Mouse (Mus musculus) liver, embryonic 15.5 days (tissue): ENCODE data around the gene Ace3. TPM values are rescaled to one million over a fixed set of nuclear protein-coding genes. Genes with fewer than 3 reads are reported as not detected.

Experiments used
- ATAC-seq: fragments of 200-750 bp; cut with Nextera tagmentation; 2 replicates; pipeline ENCODE4 v1.8.0; 2017; ENCODE audit warnings: moderate number of reproducible peaks, mild to moderate bottlenecking, moderate library complexity; ENCODE audit not compliant: insufficient read depth
- H3K27ac ChIP-seq: fragments of 300-500 bp; sonication (generic); replicated peaks from 2 replicates; pipeline ENCODE4 v1.5.1; 2015; ENCODE audit warnings: mild to moderate bottlenecking, inconsistent platforms
- H3K27me3 ChIP-seq: fragments of 300-500 bp; sonication (generic); 2 replicates; pipeline ENCODE4 v1.6.1; 2015; ENCODE audit warnings: mild to moderate bottlenecking, inconsistent platforms
- H3K36me3 ChIP-seq: fragments of 300-500 bp; sonication (generic); replicated peaks from 2 replicates; pipeline ENCODE4 v1.6.1; 2015; ENCODE audit warnings: moderate library complexity, mild to moderate bottlenecking, inconsistent platforms
- H3K4me1 ChIP-seq: fragments of 300-500 bp; sonication (generic); replicated peaks from 2 replicates; pipeline ENCODE4 v1.6.1; 2015; ENCODE audit warnings: inconsistent platforms
- H3K4me2 ChIP-seq: fragments of 300-500 bp; sonication (generic); 2 replicates; pipeline ENCODE4 v1.6.1; 2015; ENCODE audit warnings: moderate library complexity, mild to moderate bottlenecking, inconsistent platforms
- H3K4me3 ChIP-seq: fragments of 300-500 bp; sonication (generic); replicated peaks from 2 replicates; pipeline ENCODE4 v1.5.1; 2015; ENCODE audit warnings: mild to moderate bottlenecking, inconsistent platforms
- H3K9ac ChIP-seq: fragments of 300-500 bp; sonication (generic); 2 replicates; pipeline ENCODE4 v1.6.1; 2015; ENCODE audit warnings: moderate library complexity, mild to moderate bottlenecking, inconsistent platforms
- H3K9me3 ChIP-seq: fragments of 300-500 bp; sonication (generic); replicated peaks from 2 replicates; pipeline ENCODE4 v1.6.1; 2016; ENCODE audit warnings: inconsistent platforms
- WGBS: fragments of 180-500 bp; shearing (Covaris S2); methylation state at CpG from one replicate; pipeline ENCODE4 v1.1.7; 2015; ENCODE audit warnings: mixed read lengths; ENCODE audit not compliant: insufficient replicate concordance; 5-methylcytosine and 5-hydroxymethylcytosine counted together
- polyA plus RNA-seq: library from polyadenylated mRNA; unstranded; fragments of >200 nt; fragmentation: Nextera tagmentation; extraction: Ambion mirVana; gene quantifications from 2 replicates; pipeline ENCODE4 v1.2.1, GENCODE M21; 2015

The Ace3 gene
- polyA plus RNA-seq, 1 experiment from 2014 or later = not detected

GRCm38 (mm10) chr11:106045256-106045655 lies 50.8 kb downstream of the Ace3 start:
- no peak for ATAC-seq
- 0 out of 2 replicates have a peak overlapping the region, but pooled peaks have one; percentile 31 for H3K27ac ChIP-seq

GRCm38 (mm10) chr11:106045780-106046179 lies 51.3 kb downstream of the Ace3 start:
- no peak overlapping the region for H3K4me3 ChIP-seq
- peaks cover 43% of the 10 kb centered on the region for H3K36me3 ChIP-seq
- WGBS = 82% methylated on average over 3 of the region's 3 CpGs
- H3K9ac ChIP-seq = no peak overlapping the region
- H3K4me2 ChIP-seq = no peak overlapping the region
- no peaks in the 10 kb centered on the region for H3K9me3 ChIP-seq
- no peak for ATAC-seq
- no peaks in the 10 kb centered on the region for H3K27me3 ChIP-seq
- peaks cover 33% of the 10 kb centered on the region for H3K4me1 ChIP-seq
- no peak overlapping the region for H3K27ac ChIP-seq

More at GRCm38 (mm10) chr11:106045256-106045655, 50.8 kb downstream of the Ace3 start:
- no peak overlapping the region for H3K9ac ChIP-seq
- no peak overlapping the region for H3K4me2 ChIP-seq
- H3K4me1 ChIP-seq = peaks cover 36% of the 10 kb centered on the region
- H3K9me3 ChIP-seq = no peaks in the 10 kb centered on the region
- H3K4me3 ChIP-seq = no peak overlapping the region
- H3K27me3 ChIP-seq = no peaks in the 10 kb centered on the region
- WGBS = 74% methylated on average over 1 of the region's 1 CpGs
- H3K36me3 ChIP-seq = peaks cover 39% of the 10 kb centered on the region

- 76% methylated on average over 9 of the region's 9 CpGs for WGBS
- Histone ChIP-seq H3K9ac (no peak overlapping the region), H3K4me1 (peaks cover 31% of the 10 kb centered on the region), H3K9me3 (no peaks in the 10 kb centered on the region), H3K27me3 (no peaks in the 10 kb centered on the region), H3K4me2 (peak overlapping the region; percentile 13; the same call in 1 of the 2 replicates), H3K36me3 (peaks cover 51% of the 10 kb centered on the region), H3K4me3 (no peak overlapping the region), H3K27ac (no peak overlapping the region)
- ATAC-seq = 0 out of 2 replicates have a peak, but pooled peaks have one; percentile 31
Measured at GRCm38 (mm10) chr11:106046584-106046983, 52.1 kb downstream of the Ace3 start.

- H3K4me2 ChIP-seq = no peak overlapping the region
- peaks cover 53% of the 10 kb centered on the region for H3K4me1 ChIP-seq
- peaks cover 93% of the 10 kb centered on the region for H3K36me3 ChIP-seq
- 72% methylated on average over 2 of the region's 2 CpGs for WGBS
- no peak overlapping the region for H3K4me3 ChIP-seq
- H3K27ac ChIP-seq = peak overlapping the region; percentile 85
- no peaks in the 10 kb centered on the region for H3K9me3 ChIP-seq
- no peak for ATAC-seq
- H3K27me3 ChIP-seq = no peaks in the 10 kb centered on the region
- no peak overlapping the region for H3K9ac ChIP-seq
Measured at GRCm38 (mm10) chr11:106053921-106054320, 59.4 kb downstream of the Ace3 start.

- no peaks in the 10 kb centered on the region for H3K27me3 ChIP-seq
- H3K4me2 ChIP-seq = no peak overlapping the region
- peak; percentile 40; the same call in 1 of the 2 replicates for ATAC-seq
- 0 out of 2 replicates have a peak overlapping the region, but pooled peaks have one; percentile 7 for H3K9ac ChIP-seq
- no peaks in the 10 kb centered on the region for H3K9me3 ChIP-seq
- WGBS = 49% methylated on average over 8 of the region's 8 CpGs
- H3K4me3 ChIP-seq = no peak overlapping the region
- peaks cover 95% of the 10 kb centered on the region for H3K36me3 ChIP-seq
- peak overlapping the region; percentile 85 for H3K27ac ChIP-seq
- peaks cover 53% of the 10 kb centered on the region for H3K4me1 ChIP-seq
Measured at GRCm38 (mm10) chr11:106054600-106054999, 60.1 kb downstream of the Ace3 start.

Other genes starting within 250 kb of the Ace3 start
- gene Cyb561, start 41.3 kb upstream of the Ace3 start, polyA plus RNA-seq = 1.5 and 1.6 TPM in 2 replicates
- 0.05 and 0.10 TPM in 2 replicates for gene Ace, start 26.7 kb upstream of the Ace3 start, polyA plus RNA-seq
- 0.05 and 0.07 TPM in 2 replicates for gene Kcnh6, start 13.4 kb downstream of the Ace3 start, polyA plus RNA-seq
- 26.6 and 29.6 TPM in 2 replicates for gene Dcaf7, start 42.2 kb downstream of the Ace3 start, polyA plus RNA-seq
- gene Taco1, start 71.4 kb downstream of the Ace3 start, polyA plus RNA-seq = 6.1 and 6.4 TPM in 2 replicates
- 5.2 and 6.0 TPM in 2 replicates for gene Map3k3, start 89.9 kb downstream of the Ace3 start, polyA plus RNA-seq
- gene Gm10840, start 166.2 kb downstream of the Ace3 start, polyA plus RNA-seq = not detected in 2 replicates
- 82.2 and 82.7 TPM in 2 replicates for gene Limd2, start 166.2 kb downstream of the Ace3 start, polyA plus RNA-seq
- gene Strada, start 207.5 kb downstream of the Ace3 start, polyA plus RNA-seq = 7.8 and 7.9 TPM in 2 replicates
- 36.4 and 37.3 TPM in 2 replicates for gene Ccdc47, start 221.7 kb downstream of the Ace3 start, polyA plus RNA-seq
- 21.3 and 22.4 TPM in 2 replicates for gene Ddx42, start 222.3 kb downstream of the Ace3 start, polyA plus RNA-seq